Mouse (Mus musculus) naive thymus-derived CD4-positive, alpha-beta T cell, adult 2 months (primary cell): ENCODE data around the gene Gtf2a2.
"Not testable (repeated sequence)": the region's sequence is repeated elsewhere in the genome, so short reads cannot be mapped to it uniquely, and the experiment has no call there.

Experiments
- DNase-seq: peaks from one replicate; pipeline ENCODE4 v3.0.0-alpha.2; 2011; ENCODE audit warnings: low read depth

The Gtf2a2 gene

GRCm38 (mm10) chr9:70021610-70022009, 9.3 kb downstream of the Gtf2a2 start:
- DNase-seq, result no peak

- no peak for DNase-seq
These were observed 9.7 kb downstream of the Gtf2a2 start for GRCm38 (mm10) chr9:70022083-70022482.

GRCm38 (mm10) chr9:70023615-70024014, 11.3 kb downstream of the Gtf2a2 start:
- not testable (repeated sequence) for DNase-seq

GRCm38 (mm10) chr9:70024648-70025047, 12.3 kb downstream of the Gtf2a2 start:
- DNase-seq, result no peak

GRCm38 (mm10) chr9:70025365-70026012, 13.1 kb downstream of the Gtf2a2 start:
- no peak for DNase-seq

- no peak for DNase-seq
These were observed 19.8 kb downstream of the Gtf2a2 start for GRCm38 (mm10) chr9:70032167-70032566.

DNA sequence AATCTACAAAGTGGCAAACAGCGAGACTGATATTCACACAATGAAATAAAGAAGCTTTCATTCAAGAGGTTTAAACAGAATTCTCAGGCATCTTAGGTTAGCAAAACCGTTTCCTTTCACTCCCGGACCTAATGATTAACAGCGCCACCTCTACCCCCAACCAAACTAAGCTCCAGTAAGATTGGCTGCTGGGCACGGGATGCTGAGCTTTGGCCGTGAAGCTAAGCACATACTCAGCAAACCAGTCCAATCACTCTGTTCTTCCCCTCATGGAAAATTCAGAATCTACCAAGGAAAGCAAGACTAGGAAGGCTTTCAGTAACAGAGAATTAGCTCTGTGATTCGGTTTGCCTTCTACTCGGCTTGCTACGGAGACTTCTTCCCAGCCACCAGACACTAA, 20.7 kb downstream of the Gtf2a2 start:
- DNase-seq, result no peak

GRCm38 (mm10) chr9:70034702-70035101, 22.4 kb downstream of the Gtf2a2 start:
- no peak for DNase-seq

DNA sequence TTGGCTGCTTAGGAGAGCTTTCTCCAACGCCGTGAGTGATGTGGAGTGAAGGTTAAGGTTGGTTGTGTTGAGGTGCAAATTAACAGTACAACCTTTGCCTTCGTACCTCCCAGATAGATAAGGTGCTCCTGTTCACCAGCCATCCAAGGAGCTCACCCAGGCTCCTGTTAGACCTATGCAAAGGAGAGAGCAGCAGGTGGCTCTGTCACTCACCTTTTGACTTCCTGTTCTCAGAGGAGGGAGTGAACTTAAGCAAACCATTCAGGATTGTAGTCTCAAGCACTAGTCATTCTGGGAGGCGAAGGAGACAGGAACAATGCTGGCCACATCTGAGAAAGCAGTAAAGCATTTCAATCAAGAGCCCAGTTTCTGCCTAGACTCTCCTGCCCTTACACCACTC, 24.3 kb downstream of the Gtf2a2 start:
- DNase-seq, result peak; percentile 26

DNA sequence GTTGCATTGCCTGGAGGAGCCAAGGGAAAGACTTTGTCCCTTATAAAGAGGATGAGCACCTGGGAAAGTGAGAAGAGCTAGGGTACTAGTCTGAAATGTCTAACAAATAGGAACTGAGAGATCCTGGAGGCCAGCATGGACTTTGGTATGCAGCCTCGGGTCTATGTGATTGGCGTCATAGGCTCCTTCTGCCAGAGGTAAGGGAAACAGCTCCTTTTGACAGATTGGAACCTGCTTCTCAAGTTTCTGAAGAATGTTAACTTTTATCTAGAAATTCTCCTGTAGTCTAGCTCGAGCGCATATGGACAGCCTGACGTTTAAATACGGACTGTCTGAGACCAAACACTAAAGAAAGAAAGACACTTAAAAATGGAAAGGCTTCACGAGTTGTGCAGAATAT, 25.6 kb downstream of the Gtf2a2 start, which contains the start of gene Gcnt3:
TSS of gene Gcnt3 (minus strand) at position 101 of the 400 bp plus-strand sequence.
- no peak for DNase-seq

DNA sequence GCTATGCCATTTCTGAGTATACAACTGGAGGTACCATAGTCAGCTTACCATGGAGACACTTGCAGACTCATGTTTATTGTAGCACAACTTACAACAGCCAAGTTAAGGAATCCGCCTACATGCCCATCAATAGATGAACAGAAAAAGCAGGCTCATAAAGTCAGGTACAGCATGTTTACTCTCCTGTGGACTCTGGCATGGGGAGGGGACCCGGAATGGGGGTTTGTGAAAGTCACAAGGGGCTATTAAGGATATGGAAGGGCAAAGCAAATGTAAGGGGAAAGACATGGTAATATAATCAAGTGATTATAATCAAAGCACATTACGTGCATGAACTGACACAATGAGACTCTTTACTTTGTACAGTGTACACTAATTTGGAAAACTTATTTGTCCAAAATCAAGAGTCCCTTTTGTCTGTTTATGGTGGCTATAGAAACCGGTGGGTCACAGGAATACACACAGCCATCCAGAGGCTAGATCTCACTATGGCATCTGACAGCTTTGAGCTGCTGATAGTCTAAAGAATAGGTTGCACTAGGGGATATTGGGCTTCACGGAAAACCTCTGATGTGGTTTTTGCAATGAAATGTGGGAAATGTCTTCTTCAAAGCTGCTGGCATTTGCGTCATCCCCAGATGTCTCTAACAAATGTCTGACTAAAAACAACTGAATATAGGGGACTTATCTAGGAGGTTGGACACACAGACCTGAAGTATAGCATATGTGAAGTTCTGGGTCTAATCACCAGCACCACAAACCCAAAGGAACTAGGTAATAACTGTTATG, 27.4 kb downstream of the Gtf2a2 start:
- peak; percentile 66 for DNase-seq

- DNase-seq, result peak; percentile 9
These were observed 28.2 kb downstream of the Gtf2a2 start for GRCm38 (mm10) chr9:70040570-70040969.

GRCm38 (mm10) chr9:70042137-70042536, 29.8 kb downstream of the Gtf2a2 start:
- DNase-seq, result no peak

DNA sequence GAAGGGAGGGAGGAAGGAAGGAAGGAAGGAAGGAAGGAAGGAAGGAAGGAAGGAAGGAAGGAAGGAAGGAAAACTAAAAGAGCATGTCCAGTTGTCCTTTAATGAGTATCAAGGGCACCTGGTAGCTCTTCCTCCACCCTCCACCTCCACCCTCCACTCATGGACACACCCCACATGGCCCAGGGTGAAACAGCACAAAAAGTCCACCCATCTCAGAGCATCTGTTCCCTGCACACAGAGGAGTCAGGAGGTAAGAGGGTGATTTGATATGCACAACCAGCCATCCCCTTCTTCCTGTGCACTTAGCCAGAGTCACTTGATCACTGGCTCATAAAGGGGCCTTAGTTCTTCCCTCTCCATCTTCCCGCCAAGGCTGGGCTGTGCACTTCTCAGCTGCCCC, 30.6 kb downstream of the Gtf2a2 start:
- no peak for DNase-seq

DNA sequence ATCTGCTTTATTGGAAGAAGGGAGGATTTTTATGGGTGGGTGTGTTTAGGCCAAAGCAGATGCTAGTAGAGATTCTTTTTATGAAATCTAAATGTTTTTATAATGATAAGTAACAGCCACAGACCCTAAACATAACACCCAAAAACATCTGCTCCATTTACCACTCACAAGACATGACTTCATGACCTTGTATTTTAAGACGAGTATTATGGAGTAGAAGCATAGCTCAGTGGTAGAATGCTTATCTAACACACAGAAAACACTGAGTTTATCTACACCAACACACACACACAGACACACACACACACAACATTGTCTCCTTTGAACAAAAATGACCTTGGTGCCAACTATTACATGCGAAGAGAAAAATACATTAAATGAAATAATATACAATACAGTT, 32.5 kb downstream of the Gtf2a2 start:
- DNase-seq, result no peak

DNA sequence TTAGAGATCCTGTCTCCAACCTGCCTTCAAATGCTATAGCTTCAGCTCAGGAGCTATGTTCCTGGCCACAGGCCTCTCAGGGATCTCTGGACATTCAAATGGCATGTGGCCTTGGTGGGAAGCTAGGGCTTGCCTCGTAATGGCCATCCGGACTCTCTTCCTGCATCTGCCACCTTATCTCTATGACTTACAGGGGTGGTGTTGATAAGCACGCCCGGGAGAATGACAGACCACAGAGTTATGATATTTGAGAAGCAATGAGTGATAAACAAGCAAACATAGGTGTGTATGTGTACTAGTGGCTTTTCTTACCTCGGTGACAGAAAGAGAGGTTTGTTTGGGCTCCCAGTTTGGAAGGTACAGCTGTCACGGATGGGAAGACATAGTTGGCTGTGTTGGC, 33.9 kb downstream of the Gtf2a2 start:
- no peak for DNase-seq

- DNase-seq, result no peak
These were observed 35.5 kb downstream of the Gtf2a2 start for GRCm38 (mm10) chr9:70047839-70048238.

GRCm38 (mm10) chr9:70048280-70048679, 35.9 kb downstream of the Gtf2a2 start:
- no peak for DNase-seq

DNA sequence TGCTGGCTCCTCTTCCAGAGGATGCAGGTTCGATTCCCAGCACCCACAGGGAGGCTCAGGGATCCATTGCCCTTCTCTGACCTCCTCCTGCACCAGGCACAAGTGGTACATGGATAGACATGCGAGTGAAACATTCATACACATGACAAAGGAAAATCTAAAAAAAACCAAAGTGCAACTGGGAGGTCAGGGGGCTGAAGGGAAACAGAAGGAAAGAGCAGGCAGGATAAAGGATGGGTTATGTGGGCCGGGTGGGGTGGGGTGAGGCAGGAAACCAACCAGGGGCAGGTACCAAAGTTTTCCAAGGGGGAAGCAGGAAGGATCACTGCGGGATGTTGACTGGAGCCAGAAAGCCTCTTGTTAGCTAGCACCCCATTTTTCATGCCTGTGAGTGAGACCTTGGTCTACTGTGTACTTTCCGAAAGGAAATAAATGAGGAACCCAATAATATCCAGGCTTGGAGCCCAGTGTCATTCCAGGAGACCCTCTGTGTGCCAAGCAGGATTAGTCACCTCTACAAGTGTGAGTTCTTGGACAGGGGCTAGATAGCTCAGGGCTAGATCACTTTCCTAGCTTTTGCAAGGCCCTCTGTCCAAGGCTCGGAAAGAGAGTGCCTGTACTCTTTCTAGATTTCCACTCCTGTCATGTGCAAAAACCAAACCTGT, 36.5 kb downstream of the Gtf2a2 start:
- DNase-seq, result no peak

DNA sequence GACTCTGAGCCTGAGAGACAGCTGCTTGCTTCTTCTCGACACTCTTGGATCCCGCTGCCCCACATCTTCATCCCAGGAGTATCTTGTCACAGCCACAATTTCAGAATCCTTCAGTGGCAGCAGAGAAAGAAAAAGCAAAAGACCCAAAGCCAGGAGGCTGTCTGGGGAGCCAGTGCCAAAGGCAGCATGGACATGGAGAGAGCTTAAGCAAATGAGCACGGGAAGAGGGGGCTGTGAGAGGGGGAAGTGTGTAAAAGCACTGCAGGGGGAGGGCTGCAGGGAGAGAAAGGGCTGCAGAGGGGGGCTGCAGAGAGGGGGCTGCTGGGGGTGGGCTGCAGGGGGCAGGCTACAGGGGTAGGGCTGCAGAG, 37.0 kb downstream of the Gtf2a2 start:
- no peak for DNase-seq

GRCm38 (mm10) chr9:70049839-70050238, 37.5 kb downstream of the Gtf2a2 start:
- DNase-seq, result no peak

DNA sequence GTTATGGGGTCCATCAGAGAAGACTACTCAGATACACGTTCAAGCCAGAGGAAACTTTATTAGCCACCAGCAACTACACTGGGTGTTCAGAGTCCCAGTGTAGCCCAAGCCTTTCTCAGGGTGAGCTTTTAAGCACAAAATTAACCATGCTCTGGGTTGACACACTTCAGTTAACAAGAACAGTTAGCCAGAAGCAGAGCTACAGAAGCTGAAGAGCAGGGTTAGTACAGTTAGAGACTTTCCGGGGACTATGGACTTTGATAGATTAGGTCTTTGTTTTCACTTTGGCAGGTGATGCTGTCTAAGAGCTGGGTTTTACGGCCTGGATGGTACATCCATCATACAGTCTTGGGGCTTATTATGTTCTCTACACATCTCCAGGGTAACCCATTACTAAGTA, 40.4 kb downstream of the Gtf2a2 start:
- no peak for DNase-seq

DNA sequence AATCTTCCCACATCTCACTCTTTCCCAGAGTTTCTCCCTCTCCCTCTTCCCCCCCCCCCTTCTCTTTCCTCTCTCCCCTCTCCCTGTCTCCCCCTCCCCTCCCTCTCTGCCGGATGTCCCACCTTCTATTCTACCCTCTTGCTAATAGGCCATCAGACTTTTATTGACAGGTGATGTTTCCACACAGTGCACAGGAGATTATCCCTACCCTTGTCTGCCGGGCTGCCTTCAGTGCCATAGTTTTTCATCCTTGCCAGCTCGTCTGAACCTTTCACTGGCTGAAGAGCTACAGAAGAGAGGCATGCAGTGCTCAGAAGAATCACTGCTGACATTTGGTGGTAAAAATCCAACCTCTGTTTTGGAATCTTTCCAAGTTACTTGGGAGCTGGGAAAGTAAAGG, 41.1 kb downstream of the Gtf2a2 start:
- no peak for DNase-seq
